Mouse (Mus musculus): ENCODE measurements at regions not wholly inside any gene's neighbourhood (a gene's known extent, or its start where the extent isn't known, plus 50 kb on each side); places are given as distances from the start of the nearest gene placed in this dataset.

GRCm38 (mm10) chr6:7785407-7785806 lies 59.2 kb upstream of the C1galt1 start:
- TF ChIP-seq USF2 (IDR thresholded peaks at IDR 0.05; ENCODE audit: borderline replicate concordance in 1 of 2, insufficient read depth in 1 of 2, low read depth in 1 of 2, low read length in 2 of 2) = no peak
- no peak for TF ChIP-seq CHD2 (IDR thresholded peaks at IDR 0.05; ENCODE audit: low read length)
- TF ChIP-seq CTCF (IDR thresholded peaks at IDR 0.05 in 2 of 3, conservative IDR thresholded peaks at IDR 0.05 in 1 of 3; ENCODE audit: control insufficient read depth in 1 of 3, insufficient read depth in 1 of 3, low read depth in 2 of 3, low read length in 3 of 3, poor library complexity in 1 of 3, severe bottlenecking in 1 of 3) = no peak
- no peak for TF ChIP-seq TCF12 (IDR thresholded peaks at IDR 0.05; ENCODE audit: low read depth, low read length)
- TF ChIP-seq CHD1 (IDR thresholded peaks at IDR 0.05; ENCODE audit: low read depth, low read length) = no peak
- TF ChIP-seq POLR2A (IDR thresholded peaks at IDR 0.05; ENCODE audit: control insufficient read depth in 1 of 2, insufficient read depth in 1 of 2, low read depth in 1 of 2, low read length in 2 of 2, poor library complexity in 1 of 2) = no peak
- TF ChIP-seq ZKSCAN1 (IDR thresholded peaks at IDR 0.05; ENCODE audit: low read depth, low read length) = no peak
- TF ChIP-seq ETS1 (IDR thresholded peaks at IDR 0.05; ENCODE audit: low read depth, low read length) = no peak
- TF ChIP-seq EP300 (IDR thresholded peaks at IDR 0.05; ENCODE audit: low read depth in 1 of 2, low read length in 2 of 2) = no peak
- no peak for TF ChIP-seq MAZ (IDR thresholded peaks at IDR 0.05; ENCODE audit: low read depth, low read length)
- no peak for TF ChIP-seq UBTF (IDR thresholded peaks at IDR 0.05; ENCODE audit: borderline replicate concordance, insufficient read depth, low read depth, low read length)
